Mouse (Mus musculus) heart, adult 2 months (tissue): Measurements from ENCODE around the gene Rpl28.

ENCODE experiments used
- CTCF ChIP-seq: fragments of 200-600 bp; IDR thresholded peaks from 2 replicates; pipeline ENCODE4 v1.8.1; 2022; ENCODE audit warnings: antibody characterized with exemption, mild to moderate bottlenecking, moderate library complexity
- POLR2A ChIP-seq: fragments of 200-500 bp; IDR thresholded peaks from 2 replicates; pipeline ENCODE4 v1.6.1; 2011; ENCODE audit warnings: mild to moderate bottlenecking, low read depth, low read length, control low read depth; ENCODE audit not compliant: insufficient read depth

DNA sequence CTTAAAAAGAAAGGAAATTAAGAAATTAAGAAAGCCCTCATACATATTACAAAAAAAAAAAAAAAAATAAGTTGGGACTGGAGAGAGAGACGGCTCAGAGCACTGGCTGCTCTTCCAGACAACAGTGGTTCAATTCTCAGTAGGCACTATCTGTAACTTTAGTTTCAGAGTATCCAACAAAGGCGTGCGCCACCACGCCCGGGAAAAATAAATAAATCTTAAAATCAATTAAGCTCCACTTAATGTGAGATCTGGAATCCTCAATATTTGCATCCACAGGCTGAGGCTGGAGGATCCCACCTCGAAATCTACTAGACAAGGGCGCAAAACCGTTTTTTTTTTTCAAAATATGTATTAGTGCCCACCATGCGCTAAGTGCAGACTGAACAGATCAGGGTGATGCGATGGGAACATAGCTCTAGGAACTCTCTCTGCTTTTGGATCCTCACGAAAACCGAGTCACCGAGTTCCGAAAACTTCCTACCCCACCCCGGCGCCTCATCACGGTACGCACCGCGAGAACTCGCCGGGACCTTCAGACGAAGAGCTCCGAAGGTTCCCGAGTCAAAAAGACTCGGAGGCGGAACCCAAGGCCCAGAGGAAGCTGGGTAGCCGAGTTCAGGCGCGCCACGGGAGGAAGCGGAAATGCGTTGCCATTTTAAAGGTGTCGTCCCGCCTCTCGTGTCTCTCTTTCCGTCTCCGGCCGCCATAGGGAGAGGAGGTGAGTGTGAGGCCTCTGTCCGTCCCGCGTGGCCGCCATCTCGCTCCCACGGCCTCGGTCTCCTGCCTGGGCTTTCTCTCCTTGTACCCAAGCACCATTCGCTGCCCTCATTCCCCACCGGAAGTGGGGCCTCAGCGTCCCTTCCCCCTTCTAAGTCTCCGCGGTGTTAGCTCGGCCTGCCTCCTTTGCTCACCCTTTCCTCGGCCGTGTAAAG, at the start of gene Rpl28:
- TF ChIP-seq POLR2A: peak; percentile 95
- no peak for TF ChIP-seq CTCF
